Mouse (Mus musculus) 3T3-L1 (cell line): Measurements from ENCODE around the gene Coro7.
A peak's percentile ranks its signal among the peaks of the same experiment; 100 is the strongest.

ENCODE experiments used
- DNase-seq: peaks from one replicate; pipeline ENCODE4 v3.0.0-alpha.2; 2015; ENCODE audit warnings: low read depth, low spot score

Coro7 gene

GRCm38 (mm10) chr16:4679121-4680018 lies at the start of gene Coro7:
Coro7 (minus strand) TSS chr16:4679777.
- peak; percentile 98 for DNase-seq

DNA sequence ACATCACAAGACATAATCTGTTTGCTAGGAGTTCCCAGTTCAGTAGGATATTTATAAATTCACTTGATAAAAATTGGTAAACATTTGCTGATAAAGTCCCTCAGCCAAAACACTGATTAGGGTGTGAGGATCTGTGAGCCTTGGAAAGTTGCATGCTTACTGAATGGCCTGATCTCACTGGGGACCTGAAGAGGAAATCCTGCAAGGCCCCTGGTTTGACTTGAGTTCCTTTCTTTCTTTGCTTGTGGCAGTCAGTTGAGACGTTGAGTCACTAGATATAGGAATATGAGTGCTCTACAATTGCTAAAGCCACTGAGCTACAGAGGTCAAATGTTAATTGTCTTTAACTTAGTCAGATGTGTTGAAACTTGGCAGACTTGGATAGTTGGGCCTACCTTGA lies 48.4 kb upstream of the Coro7 start:
- peak; percentile 50 for DNase-seq

DNA sequence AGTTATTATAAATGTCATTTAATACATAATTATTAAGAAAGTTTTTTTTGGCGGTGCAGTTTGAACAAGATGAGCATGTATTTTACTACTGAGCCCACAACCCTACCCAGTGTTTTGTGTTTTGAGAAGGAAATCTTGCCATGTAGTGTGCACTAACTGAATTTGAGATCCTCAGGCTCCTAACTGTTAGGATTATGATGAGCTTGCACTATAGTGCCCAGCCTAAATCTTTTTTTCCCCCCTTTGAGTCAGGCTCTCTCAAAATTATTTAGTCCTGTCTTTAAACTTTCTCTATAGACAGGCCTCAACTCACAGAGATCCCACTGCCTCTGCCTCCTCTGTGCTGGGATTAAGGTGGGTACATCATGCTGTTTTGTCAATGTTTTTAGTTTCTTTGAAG lies 47.9 kb upstream of the Coro7 start:
- no peak for DNase-seq

DNA sequence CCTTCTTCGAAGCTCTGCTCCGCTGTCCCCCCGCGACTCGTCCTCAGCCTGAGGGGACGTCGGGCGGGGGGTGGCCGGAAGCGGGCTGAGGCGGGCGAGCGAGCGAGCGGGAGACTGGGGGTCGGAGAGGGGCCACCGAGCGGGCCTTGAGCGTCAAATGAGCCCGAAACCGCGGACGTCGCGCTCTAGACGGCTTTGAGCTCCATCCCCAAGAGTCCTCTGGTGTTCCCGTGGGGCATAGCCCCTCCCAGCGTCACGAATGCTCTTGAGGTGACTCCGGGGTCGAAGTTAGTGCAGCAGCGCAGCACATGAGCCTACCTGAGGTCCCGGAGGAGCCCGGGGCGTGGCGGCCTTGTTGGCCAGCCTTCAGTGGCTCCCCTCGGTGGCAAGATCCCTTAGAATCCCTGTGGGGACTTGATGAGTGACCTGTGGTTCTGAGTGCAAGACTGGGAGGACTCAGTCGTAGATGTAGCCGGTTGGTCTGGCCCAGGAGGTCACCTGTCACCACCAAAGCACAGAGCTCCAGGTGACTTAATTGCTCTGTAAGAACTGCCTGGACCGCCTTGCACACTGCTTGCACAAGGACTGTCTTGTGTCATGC lies 47.1 kb upstream of the Coro7 start:
- peak; percentile 47 for DNase-seq

- DNase-seq = peak; percentile 89
Measured at GRCm38 (mm10) chr16:4725780-4726527, 46.4 kb upstream of the Coro7 start, which contains the start of gene Hmox2. Hmox2 (plus strand) TSS chr16:4726361.

- peak; percentile 51 for DNase-seq
Measured at GRCm38 (mm10) chr16:4725266-4725665, 45.7 kb upstream of the Coro7 start.

- no peak for DNase-seq
Measured at GRCm38 (mm10) chr16:4722915-4723209, 43.3 kb upstream of the Coro7 start.

DNA sequence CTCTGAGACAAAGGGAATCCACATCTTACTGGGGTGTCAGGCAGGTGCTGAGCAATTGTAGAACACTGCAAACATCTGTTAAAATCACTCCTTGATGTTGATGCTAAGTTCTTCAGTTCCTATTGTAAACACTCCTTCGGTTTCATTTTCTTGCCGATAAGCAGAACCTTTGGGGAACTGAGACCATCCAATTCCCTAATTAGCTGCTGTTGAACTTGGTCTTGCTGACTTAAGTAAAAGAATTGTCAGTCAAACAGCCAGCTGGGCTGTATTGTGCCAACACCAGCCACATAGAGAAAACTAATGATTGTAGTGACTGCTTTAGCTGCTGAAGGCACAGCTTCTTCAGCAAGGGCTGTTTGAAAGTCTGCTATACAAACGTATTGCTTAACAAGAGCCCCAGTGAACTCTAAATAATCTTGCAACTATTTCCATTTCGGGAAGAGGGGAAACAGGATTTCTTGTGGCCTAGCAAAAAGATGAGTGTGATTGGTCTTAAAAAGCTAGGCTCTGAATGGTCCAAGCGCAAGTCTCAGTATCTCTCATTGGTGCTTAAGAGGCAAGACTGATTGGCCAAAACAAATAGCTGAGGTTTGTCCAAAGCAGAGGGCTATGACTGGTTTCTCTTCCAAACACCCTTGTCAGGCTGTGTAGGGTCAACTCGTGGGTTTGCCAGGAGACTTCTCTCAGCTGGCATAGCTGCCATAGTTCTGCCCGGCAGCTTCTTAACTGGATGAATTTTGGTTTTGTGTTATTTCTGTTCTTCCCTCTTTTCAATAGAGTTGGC lies 42.7 kb upstream of the Coro7 start:
- DNase-seq = no peak

GRCm38 (mm10) chr16:4718753-4719518 lies 39.4 kb upstream of the Coro7 start, which contains the start of gene Nmral1:
Nmral1 (minus strand) TSS chr16:4719356.
- peak; percentile 84 for DNase-seq

DNA sequence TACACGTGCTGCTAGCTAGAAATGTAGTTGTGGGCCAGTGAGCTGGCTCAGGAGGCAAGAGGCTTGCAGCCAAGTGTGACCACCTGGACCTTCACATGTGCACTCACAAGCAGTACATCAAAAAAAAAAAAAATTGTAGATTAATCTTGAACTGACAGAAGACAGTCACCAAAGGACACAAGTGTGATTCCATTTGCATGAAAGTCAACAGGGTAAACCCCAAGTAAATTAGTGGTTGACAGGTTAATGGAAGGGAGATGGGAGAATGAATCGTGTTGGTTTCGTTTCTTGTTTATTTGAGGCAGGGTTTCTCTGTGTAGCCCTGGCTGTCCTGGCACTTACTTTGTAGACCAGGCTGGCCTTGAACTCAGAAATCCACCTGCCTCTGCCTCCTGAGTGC lies 38.3 kb upstream of the Coro7 start:
- no peak for DNase-seq

- DNase-seq = no peak
Measured at GRCm38 (mm10) chr16:4713861-4714710, 34.5 kb upstream of the Coro7 start.

DNA sequence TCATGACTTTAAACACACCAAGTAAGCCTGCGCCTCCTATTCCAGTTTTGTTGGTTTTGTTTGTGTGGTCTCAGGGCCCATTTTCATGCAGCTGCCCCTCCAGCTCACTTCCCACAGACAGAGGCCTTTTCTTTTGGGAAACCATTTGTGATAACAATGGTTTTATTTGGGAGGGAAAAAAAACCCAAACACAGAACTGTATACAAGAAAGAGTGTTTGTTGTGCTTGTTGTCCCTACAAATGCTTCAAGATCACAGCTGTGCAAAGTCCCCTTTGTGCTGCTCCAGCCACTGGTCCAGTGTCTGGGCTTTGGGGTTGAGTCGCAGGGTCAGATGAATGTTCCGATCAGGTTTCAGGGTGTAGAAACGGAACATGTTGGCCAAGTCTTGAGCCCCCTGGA lies 31.6 kb upstream of the Coro7 start:
- DNase-seq = no peak

GRCm38 (mm10) chr16:4705541-4705940 lies 26.0 kb upstream of the Coro7 start:
- no peak for DNase-seq

DNA sequence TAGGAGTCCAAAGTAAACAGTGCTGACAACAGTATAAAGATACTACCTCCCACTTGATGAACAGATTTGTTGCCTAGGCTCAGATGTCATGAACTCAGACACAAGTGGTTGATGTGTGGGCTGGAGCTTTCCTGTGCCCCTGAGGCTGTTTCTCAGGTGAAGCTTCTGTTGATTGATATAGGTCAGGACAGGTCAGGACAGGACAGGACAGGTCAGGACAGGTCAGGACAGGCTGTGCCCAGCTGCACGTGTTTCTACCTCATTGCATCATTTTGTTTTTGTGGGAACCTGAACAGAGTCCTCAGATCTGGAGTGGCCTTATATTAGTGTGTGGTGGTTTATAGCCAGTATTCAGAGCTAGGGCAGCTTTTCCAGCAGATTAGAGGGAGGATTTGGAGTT lies 23.1 kb upstream of the Coro7 start:
- no peak for DNase-seq

- no peak for DNase-seq
Measured at GRCm38 (mm10) chr16:4701211-4701610, 21.6 kb upstream of the Coro7 start.

DNA sequence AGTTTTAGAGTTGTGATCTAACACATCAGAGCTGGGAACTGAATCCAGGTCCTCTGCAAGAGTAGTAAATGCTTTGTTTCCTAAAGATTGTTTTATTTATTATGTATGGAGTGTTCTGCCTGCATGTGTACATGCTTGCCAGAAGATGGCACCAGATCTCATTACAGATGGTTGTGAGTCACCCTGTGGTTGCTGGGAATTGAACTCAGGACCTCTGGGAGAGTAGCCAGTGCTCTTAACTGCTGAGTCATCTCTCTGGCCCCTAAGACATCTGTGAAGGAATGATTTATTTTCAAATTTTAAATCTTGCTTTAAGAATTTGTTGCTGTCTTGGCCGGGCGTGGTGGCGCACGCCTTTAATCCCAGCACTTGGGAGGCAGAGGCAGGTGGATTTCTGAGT lies 9.8 kb upstream of the Coro7 start:
- DNase-seq = peak; percentile 75

- DNase-seq = no peak
Measured at GRCm38 (mm10) chr16:4684457-4684791, 4.8 kb upstream of the Coro7 start.

- peak; percentile 96 for DNase-seq
Measured at GRCm38 (mm10) chr16:4683581-4684456, 4.2 kb upstream of the Coro7 start.

GRCm38 (mm10) chr16:4683193-4683580 lies 3.6 kb upstream of the Coro7 start:
- DNase-seq = no peak
